Mouse (Mus musculus): Measurements from ENCODE around the gene Mrpl37. TPM values are rescaled to one million over a fixed set of nuclear protein-coding genes. Genes with fewer than 3 reads are reported as not detected.

The Mrpl37 gene
- polyA plus RNA-seq, 1 experiment from 2014 or later = 79.9 TPM

DNA sequence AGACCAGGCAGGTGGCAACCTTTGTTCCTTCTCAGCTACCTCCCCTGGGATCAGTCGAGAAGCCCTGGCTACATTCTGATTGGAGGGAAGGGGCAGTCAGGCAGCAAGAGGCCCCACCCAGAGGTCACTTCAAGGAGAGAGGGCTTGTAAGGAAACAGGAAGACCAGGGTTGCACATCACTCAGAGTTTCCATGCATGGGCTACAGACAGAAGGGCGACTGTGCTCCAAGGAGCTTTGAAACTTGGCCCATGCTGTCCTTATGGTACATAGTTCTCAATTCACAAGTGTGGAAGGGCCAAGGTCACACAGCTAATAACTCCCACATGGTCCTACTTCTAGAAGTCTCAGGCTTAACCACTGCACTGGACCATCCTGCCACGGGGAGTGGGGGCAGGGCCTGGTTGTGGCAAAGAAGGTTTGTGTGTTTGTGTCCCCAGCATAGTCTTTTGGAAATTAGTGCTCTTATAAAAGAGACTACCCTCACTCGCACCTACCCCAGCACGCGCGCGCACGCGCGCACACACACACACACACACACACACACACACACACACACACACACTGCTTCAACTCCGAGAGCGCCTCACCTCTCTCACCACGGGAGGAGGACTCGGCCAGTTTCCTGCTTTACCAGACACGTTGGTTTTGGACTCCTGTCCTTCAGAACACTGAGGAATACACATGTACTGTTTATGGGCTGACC is 28.0 kb upstream of the Mrpl37 start:
- peaks cover 6% of the 10 kb centered on the region; the same call in 1 of the 2 replicates for H3K27me3 ChIP-seq (replicated peaks)
- H3K4me1 ChIP-seq = peaks cover 13% of the 10 kb centered on the region; the same call in 1 of the 2 replicates
- no peak overlapping the region for H3K27ac ChIP-seq
- WGBS (ENCODE audit: insufficient replicate concordance) = 60% methylated on average over 16 of the region's 16 CpGs
- no peaks in the 10 kb centered on the region for H3K36me3 ChIP-seq
- H3K4me2 ChIP-seq = no peak overlapping the region
- H3K9ac ChIP-seq = no peak overlapping the region
- H3K4me3 ChIP-seq = no peak overlapping the region
- no peaks in the 10 kb centered on the region for H3K9me3 ChIP-seq (replicated peaks)
- ATAC-seq = no peak

DNA sequence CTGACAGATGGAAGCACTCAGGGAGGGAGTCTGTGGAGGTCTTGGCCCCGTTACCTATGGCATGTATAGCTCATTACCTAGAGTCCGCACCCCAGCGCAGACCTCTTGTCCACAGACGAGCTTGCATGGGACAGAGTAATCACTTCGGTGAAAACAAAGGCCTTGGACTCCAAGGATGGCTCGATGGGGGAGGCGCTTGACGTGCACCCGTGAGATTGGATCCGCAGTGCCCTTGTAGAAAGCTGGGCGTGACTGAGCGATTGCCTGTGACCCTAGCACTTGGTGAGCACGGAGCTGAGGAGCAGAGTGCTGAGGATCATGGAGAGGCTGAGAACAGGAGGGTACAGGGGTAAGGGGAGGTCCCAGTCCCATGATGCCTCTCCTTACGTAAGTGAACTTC is 25.0 kb upstream of the Mrpl37 start:
- peaks cover 12% of the 10 kb centered on the region; the same call in 1 of the 2 replicates for H3K4me1 ChIP-seq
- H3K27ac ChIP-seq = no peak overlapping the region
- no peak overlapping the region for H3K4me2 ChIP-seq
- no peaks in the 10 kb centered on the region for H3K36me3 ChIP-seq
- H3K4me3 ChIP-seq = no peak overlapping the region
- H3K9ac ChIP-seq = no peak overlapping the region
- WGBS (ENCODE audit: insufficient replicate concordance) = 79% methylated on average over 14 of the region's 14 CpGs
- no peaks in the 10 kb centered on the region for H3K27me3 ChIP-seq (replicated peaks)
- H3K9me3 ChIP-seq (replicated peaks) = no peaks in the 10 kb centered on the region
- ATAC-seq = no peak

GRCm38 (mm10) chr4:107084858-107085257 is 18.2 kb upstream of the Mrpl37 start:
- Histone ChIP-seq H3K27ac (no peak overlapping the region), H3K4me1 (peaks cover 5% of the 10 kb centered on the region; the same call in 1 of the 2 replicates), H3K4me2 (no peak overlapping the region), H3K27me3 (replicated peaks) (no peaks in the 10 kb centered on the region), H3K36me3 (no peaks in the 10 kb centered on the region), H3K4me3 (no peak overlapping the region), H3K9me3 (replicated peaks) (no peaks in the 10 kb centered on the region), H3K9ac (no peak overlapping the region)
- ATAC-seq = 0 out of 2 replicates have a peak, but pooled peaks have one; percentile 27
- 45% methylated on average over 6 of the region's 6 CpGs for WGBS (ENCODE audit: insufficient replicate concordance)

DNA sequence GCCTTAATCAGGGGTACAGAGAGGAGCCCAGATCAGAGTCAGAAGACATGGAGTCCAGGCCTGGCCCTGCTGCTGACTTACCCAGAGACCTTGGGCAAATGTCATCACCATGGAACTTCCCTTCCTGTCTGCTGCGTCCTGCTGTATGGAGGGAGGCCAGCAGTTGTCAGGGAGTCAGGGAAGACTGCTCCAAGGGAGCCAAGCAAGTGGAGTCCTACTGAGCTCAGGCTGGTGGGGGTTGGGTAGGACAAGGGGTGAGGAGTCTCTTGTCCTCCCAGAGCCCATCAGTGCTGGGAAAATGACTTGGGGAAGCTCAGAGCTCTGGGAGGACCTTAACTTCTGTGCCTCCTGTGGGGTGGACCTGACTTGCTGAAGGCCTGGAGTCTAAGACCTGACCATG is 17.7 kb upstream of the Mrpl37 start:
- peaks cover 5% of the 10 kb centered on the region; the same call in 1 of the 2 replicates for H3K4me1 ChIP-seq
- no peak overlapping the region for H3K4me3 ChIP-seq
- 16% methylated on average over 1 of the region's 1 CpGs for WGBS (ENCODE audit: insufficient replicate concordance)
- no peak overlapping the region for H3K9ac ChIP-seq
- ATAC-seq = 0 out of 2 replicates have a peak, but pooled peaks have one; percentile 25
- H3K9me3 ChIP-seq (replicated peaks) = no peaks in the 10 kb centered on the region
- no peaks in the 10 kb centered on the region for H3K27me3 ChIP-seq (replicated peaks)
- no peak overlapping the region for H3K27ac ChIP-seq
- no peaks in the 10 kb centered on the region for H3K36me3 ChIP-seq
- H3K4me2 ChIP-seq = no peak overlapping the region

- H3K9me3 ChIP-seq (replicated peaks) = no peaks in the 10 kb centered on the region
- H3K4me1 ChIP-seq = peaks cover 5% of the 10 kb centered on the region; the same call in 1 of the 2 replicates
- no peak for ATAC-seq
- WGBS (ENCODE audit: insufficient replicate concordance) = 74% methylated on average over 4 of the region's 4 CpGs
- no peaks in the 10 kb centered on the region for H3K27me3 ChIP-seq (replicated peaks)
- no peak overlapping the region for H3K27ac ChIP-seq
- H3K36me3 ChIP-seq = no peaks in the 10 kb centered on the region
- H3K4me3 ChIP-seq = no peak overlapping the region
- H3K9ac ChIP-seq = no peak overlapping the region
- no peak overlapping the region for H3K4me2 ChIP-seq
These were observed 16.5 kb upstream of the Mrpl37 start for GRCm38 (mm10) chr4:107083126-107083525.

- Histone ChIP-seq H3K27me3 (replicated peaks) (no peaks in the 10 kb centered on the region), H3K4me3 (no peak overlapping the region), H3K4me1 (peaks cover 5% of the 10 kb centered on the region; the same call in 1 of the 2 replicates), H3K36me3 (no peaks in the 10 kb centered on the region), H3K27ac (no peak overlapping the region), H3K9ac (no peak overlapping the region), H3K4me2 (no peak overlapping the region), H3K9me3 (replicated peaks) (no peaks in the 10 kb centered on the region)
- no peak for ATAC-seq
- WGBS (ENCODE audit: insufficient replicate concordance) = 73% methylated on average over 3 of the region's 3 CpGs
These were observed 15.5 kb upstream of the Mrpl37 start for GRCm38 (mm10) chr4:107082185-107082584.

- Histone ChIP-seq H3K4me2 (no peak overlapping the region), H3K27me3 (replicated peaks) (no peaks in the 10 kb centered on the region), H3K9ac (no peak overlapping the region), H3K4me3 (no peak overlapping the region), H3K9me3 (replicated peaks) (no peaks in the 10 kb centered on the region), H3K4me1 (peaks cover 5% of the 10 kb centered on the region; the same call in 1 of the 2 replicates), H3K36me3 (no peaks in the 10 kb centered on the region), H3K27ac (no peak overlapping the region)
- ATAC-seq = no peak
These were observed 13.0 kb upstream of the Mrpl37 start for GRCm38 (mm10) chr4:107079716-107080115.

GRCm38 (mm10) chr4:107078894-107079293 is 12.2 kb upstream of the Mrpl37 start:
- Histone ChIP-seq H3K27me3 (replicated peaks) (no peaks in the 10 kb centered on the region), H3K9ac (no peak overlapping the region), H3K9me3 (replicated peaks) (no peaks in the 10 kb centered on the region), H3K4me1 (peaks cover 5% of the 10 kb centered on the region; the same call in 1 of the 2 replicates), H3K27ac (no peak overlapping the region), H3K36me3 (no peaks in the 10 kb centered on the region), H3K4me2 (no peak overlapping the region), H3K4me3 (no peak overlapping the region)
- peak; percentile 47; the same call in 1 of the 2 replicates for ATAC-seq
- 73% methylated on average over 4 of the region's 4 CpGs for WGBS (ENCODE audit: insufficient replicate concordance)

- Histone ChIP-seq H3K4me1 (peaks cover 2% of the 10 kb centered on the region; the same call in 1 of the 2 replicates), H3K4me2 (no peak overlapping the region), H3K27me3 (replicated peaks) (no peaks in the 10 kb centered on the region), H3K9me3 (replicated peaks) (no peaks in the 10 kb centered on the region), H3K27ac (no peak overlapping the region), H3K9ac (no peak overlapping the region), H3K4me3 (no peak overlapping the region), H3K36me3 (no peaks in the 10 kb centered on the region)
- WGBS (ENCODE audit: insufficient replicate concordance) = 73% methylated on average over 5 of the region's 5 CpGs
- ATAC-seq = no peak
These were observed 8.8 kb upstream of the Mrpl37 start for GRCm38 (mm10) chr4:107075456-107075855.

GRCm38 (mm10) chr4:107072343-107072742 is 5.7 kb upstream of the Mrpl37 start:
- H3K27me3 ChIP-seq (replicated peaks) = no peaks in the 10 kb centered on the region
- H3K4me1 ChIP-seq = peaks cover 10% of the 10 kb centered on the region
- no peak overlapping the region for H3K4me3 ChIP-seq
- 72% methylated on average over 9 of the region's 9 CpGs for WGBS (ENCODE audit: insufficient replicate concordance)
- no peak overlapping the region for H3K4me2 ChIP-seq
- ATAC-seq = no peak
- no peak overlapping the region for H3K27ac ChIP-seq
- no peak overlapping the region for H3K9ac ChIP-seq
- H3K36me3 ChIP-seq = no peaks in the 10 kb centered on the region
- H3K9me3 ChIP-seq (replicated peaks) = no peaks in the 10 kb centered on the region

DNA sequence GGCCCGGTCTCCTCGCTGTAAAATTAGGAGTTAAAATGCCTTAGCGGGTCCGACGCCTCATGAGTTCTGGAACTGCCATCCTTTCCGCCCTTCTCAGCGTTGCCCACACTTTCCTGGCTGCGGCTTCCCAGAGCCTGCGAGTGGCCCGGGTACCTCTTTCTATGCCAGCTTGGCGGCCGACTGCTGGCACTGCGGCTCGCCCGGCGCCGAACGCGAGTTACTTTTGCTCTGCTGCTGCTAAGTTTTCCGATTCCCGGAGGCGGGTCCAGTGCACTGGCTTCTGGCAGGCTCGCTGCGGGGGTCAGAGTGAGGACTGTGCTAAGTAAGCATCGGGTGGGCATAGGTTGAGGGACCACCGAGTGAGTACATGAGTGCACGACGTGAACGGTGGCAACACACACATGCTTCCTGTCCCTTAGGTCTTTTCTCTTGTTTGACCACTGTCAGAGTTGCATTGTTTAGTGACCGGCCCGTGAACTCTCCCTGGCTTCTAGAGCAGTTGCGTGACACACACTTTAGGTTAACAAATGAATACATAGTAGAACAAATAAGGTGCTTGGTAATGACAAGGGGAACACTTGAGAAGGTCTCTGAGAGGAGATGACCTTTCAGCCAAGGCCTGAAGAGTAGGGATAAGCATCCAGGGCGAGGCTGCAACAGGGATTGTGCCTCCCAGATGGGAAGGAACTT is 628 bp upstream of the Mrpl37 start:
- Histone ChIP-seq H3K4me1 (peaks cover 33% of the 10 kb centered on the region), H3K9ac (peak overlapping the region; percentile 75), H3K4me3 (peak overlapping the region; percentile 80), H3K9me3 (replicated peaks) (no peaks in the 10 kb centered on the region), H3K4me2 (peak overlapping the region; percentile 94), H3K27me3 (replicated peaks) (no peaks in the 10 kb centered on the region), H3K36me3 (peaks cover 27% of the 10 kb centered on the region), H3K27ac (no peak overlapping the region)
- WGBS (ENCODE audit: insufficient replicate concordance) = 5% methylated on average over 33 of the region's 33 CpGs
- ATAC-seq = peak; percentile 20

- H3K36me3 ChIP-seq = peaks cover 53% of the 10 kb centered on the region
- H3K27ac ChIP-seq = no peak overlapping the region
- H3K4me3 ChIP-seq = no peak overlapping the region
- H3K9ac ChIP-seq = no peak overlapping the region
- H3K27me3 ChIP-seq (replicated peaks) = no peaks in the 10 kb centered on the region
- peaks cover 33% of the 10 kb centered on the region for H3K4me1 ChIP-seq
- ATAC-seq = no peak
- H3K9me3 ChIP-seq (replicated peaks) = no peaks in the 10 kb centered on the region
- WGBS (ENCODE audit: insufficient replicate concordance) = 71% methylated on average over 5 of the region's 5 CpGs
- no peak overlapping the region for H3K4me2 ChIP-seq
These were observed 2.1 kb downstream of the Mrpl37 start for GRCm38 (mm10) chr4:107064394-107065098.

Data from liver, embryonic 12.5 days (tissue).